ENCODE assay signal across 10 mouse cellular contexts in the genomic region with DNA sequence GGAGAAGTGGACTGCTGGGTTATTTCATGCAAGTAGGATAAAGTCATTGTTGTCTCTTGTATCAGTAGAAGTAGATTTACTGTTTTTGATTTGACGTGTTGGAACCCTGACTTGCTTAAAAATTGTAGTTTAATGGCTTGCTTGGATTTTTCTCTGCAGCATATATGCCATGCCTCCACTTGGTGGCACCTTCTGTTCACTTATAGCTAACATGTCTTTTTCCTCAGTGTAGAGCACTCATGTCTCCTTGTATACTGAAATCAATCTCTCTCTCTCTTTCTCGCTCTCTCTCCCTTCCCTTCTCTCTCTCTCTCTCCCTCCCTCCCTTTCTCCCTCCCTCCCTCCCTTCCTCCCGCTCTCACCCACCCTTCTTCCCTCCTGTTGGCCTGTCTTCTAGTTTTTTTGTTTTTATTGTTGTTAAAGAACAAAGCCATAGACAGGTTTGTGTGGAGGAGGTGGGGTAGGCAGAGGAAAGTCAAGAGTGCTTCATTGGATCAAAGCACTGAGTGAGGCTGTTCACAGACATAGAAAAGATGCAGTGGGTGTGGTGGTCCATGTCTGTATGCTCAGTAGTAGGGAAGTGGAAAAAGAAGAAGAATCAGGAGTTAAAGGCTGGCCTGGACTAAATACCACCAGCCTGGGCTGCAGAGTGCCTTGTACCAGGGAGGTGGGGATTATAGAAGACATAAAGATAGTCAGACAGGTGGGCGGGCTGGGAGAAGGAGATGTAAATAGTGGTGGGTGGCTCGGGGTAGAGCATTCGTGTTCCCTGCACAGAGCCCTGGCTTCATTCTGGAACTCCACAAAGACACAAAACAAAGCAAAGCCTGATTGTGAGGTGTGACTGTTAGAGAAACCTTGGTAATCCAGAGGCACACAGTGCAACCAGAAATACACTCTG. TPM values are rescaled to one million over a fixed set of nuclear protein-coding genes. Genes with fewer than 3 reads are reported as not detected.
DNase-seq lines count a peak whose midpoint lies in the region; ATAC-seq and TF ChIP-seq lines count a peak whose summit lies in the region.
"Had no signal": no experiment of that assay in that cellular context is flagged by ENCODE, and none has a peak within 500 bp of the region (broad histone marks: within the 10 kb centered on the region; RNA-seq: fewer than 3 reads in every experiment).

No protein-coding gene starts in this region.

- ATAC-seq in midbrain, embryonic 13.5 days, result peak; percentile 91
- no peak for ATAC-seq in erythroid progenitor cell, adult 5-6 weeks (replicated peaks; ENCODE audit: low FRiP score, poor library complexity, severe bottlenecking)

- no peaks in the 10 kb centered on the region for H3K79me2 ChIP-seq in MEL (ENCODE audit: control insufficient read depth, insufficient read depth, low read length, poor library complexity)

- 67% methylated on average over 6 of the region's 6 CpGs for whole genome bisulfite sequencing in midbrain, embryonic 13.5 days

- H3K4me2 ChIP-seq in midbrain, embryonic 13.5 days (replicated peaks), result no peak overlapping the region
- H3K4me2 ChIP-seq: embryonic facial prominence, embryonic 15.5 days had no signal

- TF ChIP-seq CTCF in MEL (IDR thresholded peaks at IDR 0.05 in 2 of 3, conservative IDR thresholded peaks at IDR 0.05 in 1 of 3; ENCODE audit: control insufficient read depth in 1 of 3, insufficient read depth in 1 of 3, low read depth in 2 of 3, low read length in 3 of 3, poor library complexity in 1 of 3, severe bottlenecking in 1 of 3), result peak in 1 of 3 experiments; percentile 23; a peak in 2 of 6 replicates
- peak; percentile 47; the same call in 1 of the 2 replicates for TF ChIP-seq CTCF in cortical plate, adult 2 months (IDR thresholded peaks at IDR 0.05; ENCODE audit: extremely low read depth, insufficient read depth, low read length)

- peak; percentile 30 for TF ChIP-seq RAD21 in MEL (IDR thresholded peaks at IDR 0.05; ENCODE audit: low read depth, low read length)

- H3K36me3 ChIP-seq in MEL (ENCODE audit: control insufficient read depth in 1 of 2, insufficient read depth in 2 of 2, low read length in 2 of 2), result peaks cover 0 to 4% of the 10 kb centered on the region in 2 experiments; a peak in 2 of 4 replicates
- peaks cover 40% of the 10 kb centered on the region for H3K36me3 ChIP-seq in midbrain, embryonic 13.5 days

- H3K27ac ChIP-seq in MEL (ENCODE audit: control insufficient read depth, low read depth, low read length), result no peak overlapping the region
- H3K27ac ChIP-seq in cortical plate, adult 2 months (ENCODE audit: insufficient read depth, low read length), result no peak overlapping the region
- H3K27ac ChIP-seq in midbrain, embryonic 13.5 days, result peak overlapping the region; percentile 61
- H3K27ac ChIP-seq: embryonic facial prominence, embryonic 15.5 days had no signal

- DNase-seq in layer of hippocampus, postnatal 10 days (ENCODE audit: low spot score in 2 of 2), result peak; percentile 13 to 35
- no peak for DNase-seq in layer of hippocampus, adult 8-10 months (ENCODE audit: low spot score in 2 of 2)
- DNase-seq in MEL (ENCODE audit: low read depth, low spot score), result no peak
- no peak for DNase-seq in cerebellum, adult 18-20 months
- DNase-seq: heart, postnatal 4 days; lung, adult 2 months had no signal

- no peaks in the 10 kb centered on the region for H3K9me3 ChIP-seq in MEL (replicated peaks; ENCODE audit: insufficient read depth, low read length)
- H3K9me3 ChIP-seq in midbrain, embryonic 13.5 days, result no peaks in the 10 kb centered on the region
- H3K9me3 ChIP-seq: embryonic facial prominence, embryonic 15.5 days had no signal

- TF ChIP-seq POLR2A in MEL (IDR thresholded peaks at IDR 0.05; ENCODE audit: control insufficient read depth in 1 of 2, insufficient read depth in 1 of 2, low read depth in 1 of 2, low read length in 2 of 2, poor library complexity in 1 of 2), result no peak
- TF ChIP-seq POLR2A in cortical plate, adult 2 months (IDR thresholded peaks at IDR 0.05; ENCODE audit: extremely low read depth, insufficient read depth, low read length), result no peak

- no peak overlapping the region for H3K4me3 ChIP-seq in MEL (ENCODE audit: control insufficient read depth in 1 of 2, insufficient read depth in 1 of 2, low read depth in 2 of 2, low read length in 2 of 2)
- no peak overlapping the region for H3K4me3 ChIP-seq in cortical plate, adult 2 months (ENCODE audit: insufficient read depth, low read length)
- H3K4me3 ChIP-seq in midbrain, embryonic 13.5 days (replicated peaks), result no peak overlapping the region
- H3K4me3 ChIP-seq: embryonic facial prominence, embryonic 15.5 days had no signal

- no peak for TF ChIP-seq EP300 in MEL (IDR thresholded peaks at IDR 0.05; ENCODE audit: low read depth in 1 of 2, low read length in 2 of 2)

- no peaks in the 10 kb centered on the region for H3K4me1 ChIP-seq in MEL (ENCODE audit: control insufficient read depth in 1 of 2, insufficient read depth in 2 of 2, low read length in 2 of 2)
- peaks cover 5% of the 10 kb centered on the region; the same call in 1 of the 2 replicates for H3K4me1 ChIP-seq in cortical plate, adult 2 months (ENCODE audit: control insufficient read depth, insufficient read depth, low read length)
- peaks cover 9% of the 10 kb centered on the region for H3K4me1 ChIP-seq in midbrain, embryonic 13.5 days (replicated peaks)

- H3K27me3 ChIP-seq in MEL (ENCODE audit: control insufficient read depth in 1 of 2, insufficient read depth in 2 of 2, low read length in 2 of 2), result no peaks in the 10 kb centered on the region
- no peaks in the 10 kb centered on the region for H3K27me3 ChIP-seq in midbrain, embryonic 13.5 days
- H3K27me3 ChIP-seq: embryonic facial prominence, embryonic 15.5 days had no signal

- H3K9ac ChIP-seq in MEL (ENCODE audit: control insufficient read depth, low read depth, low read length, poor library complexity, severe bottlenecking), result no peak overlapping the region
- H3K9ac ChIP-seq in midbrain, embryonic 13.5 days (replicated peaks), result peak overlapping the region; percentile 32; the same call in 1 of the 2 replicates
- H3K9ac ChIP-seq: embryonic facial prominence, embryonic 15.5 days had no signal

TF ChIP-seq in MEL, 35 proteins besides CTCF, POLR2A, EP300 and RAD21:
- TF ChIP-seq SMC3 (IDR thresholded peaks at IDR 0.05; ENCODE audit: low read depth, low read length) (peak; percentile 20; the same call in 1 of the 2 replicates), ZC3H11A (IDR thresholded peaks at IDR 0.05; ENCODE audit: low read depth, low read length) (0 out of 2 replicates have a peak, but pooled peaks have one; percentile 4), MAZ (IDR thresholded peaks at IDR 0.05; ENCODE audit: low read depth, low read length) (no peak), UBTF (IDR thresholded peaks at IDR 0.05; ENCODE audit: borderline replicate concordance, insufficient read depth, low read depth, low read length) (no peak), MAFK (IDR thresholded peaks at IDR 0.05; ENCODE audit: borderline replicate concordance, low read depth, low read length) (no peak), ELF1 (IDR thresholded peaks at IDR 0.05; ENCODE audit: low read depth, low read length) (no peak), MAX (IDR thresholded peaks at IDR 0.05; ENCODE audit: low read length) (no peak), USF1 (IDR thresholded peaks at IDR 0.05; ENCODE audit: low read depth, low read length) (no peak), MXI1 (IDR thresholded peaks at IDR 0.05; ENCODE audit: low read depth, low read length) (no peak), USF2 (IDR thresholded peaks at IDR 0.05; ENCODE audit: borderline replicate concordance in 1 of 2, insufficient read depth in 1 of 2, low read depth in 1 of 2, low read length in 2 of 2) (no peak), NELFE (IDR thresholded peaks at IDR 0.05; ENCODE audit: low read depth, low read length) (no peak), MYC (IDR thresholded peaks at IDR 0.05; ENCODE audit: low read depth, low read length) (no peak)
TF ChIP-seq in MEL: peak in this region for 2.

RNA-seq across cellular contexts. Expression of gene Ndufa12, which starts 12.4 kb away (rescaled TPM):
- 100 to 1,000 TPM; 209 to 246 TPM for total RNA-seq in layer of hippocampus, postnatal 10 days (2021)
- total RNA-seq in layer of hippocampus, adult 8-10 months (2022), result 100 to 1,000 TPM; 241 to 257 (median 243) TPM
- 271 and 276 TPM in 2 replicates for total RNA-seq in MEL (2012; rRNA removed)
- 100 to 1,000 TPM in 1 of 2 experiments, not detected in 1; 137 TPM for polyA plus RNA-seq in MEL (2012; ENCODE audit: insufficient read depth in 1 of 2, insufficient read length in 2 of 2, low read depth in 1 of 2, low replicate concordance in 2 of 2, missing spikeins in 1 of 2)
- 225 and 233 TPM in 2 replicates for polyA plus RNA-seq in cortical plate, adult 2 months (2012; rRNA removed)
- 352 and 366 TPM in 2 replicates for polyA plus RNA-seq in midbrain, embryonic 13.5 days (2015; fragmentation: Nextera tagmentation; extraction: Ambion mirVana)
- total RNA-seq in erythroid progenitor cell, adult 5-6 weeks (2015; ENCODE audit: low replicate concordance), result 33.9 and 44.4 TPM in 2 replicates
- total RNA-seq in erythroid progenitor cell, adult 5-6 weeks (2017; ENCODE audit: low replicate concordance), result 56.6 and 63.0 TPM in 2 replicates

Comparison
In these comparisons a context has a peak if more than half of its experiments do, and no peak if none do; other contexts are left out.
1. DNase-seq: peak in layer of hippocampus, postnatal 10 days (2 of 2); none in layer of hippocampus, adult 8-10 months (0 of 2), MEL (single experiment) and cerebellum, adult 18-20 months (0 of 2).